Comparison of ENCODE assay signal across 23 mouse cellular contexts in the genomic region with DNA sequence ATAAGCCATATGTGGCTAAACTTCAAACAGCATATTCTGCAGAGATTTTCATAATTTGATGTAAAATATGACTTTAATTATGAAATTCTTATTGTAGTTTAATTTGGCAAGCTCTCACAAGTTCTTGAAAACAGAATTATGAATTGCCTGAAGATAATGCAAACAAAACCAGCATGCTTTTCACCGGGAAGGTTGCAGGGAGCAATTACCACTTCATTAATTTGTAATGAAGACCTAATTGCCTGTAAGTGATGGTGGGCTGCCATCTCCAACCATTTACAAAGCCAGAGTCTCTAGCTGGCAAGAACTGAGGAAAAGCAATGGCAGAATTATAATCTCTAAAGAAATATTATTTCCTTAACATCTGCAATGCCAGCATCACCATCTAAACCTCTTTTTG.
"Had no signal": no experiment of that assay in that cellular context is flagged by ENCODE, and none has a peak within 500 bp of the region (broad histone marks: within the 10 kb centered on the region; RNA-seq: fewer than 3 reads in every experiment).

No protein-coding gene starts in this region.

- ATAC-seq: forebrain, embryonic 16.5 days; inflammation-experienced regulatory T-cells, adult 6 months; intestine, embryonic 15.5 days; intestine, postnatal 0 days had no signal

- H3K4me2 ChIP-seq: heart, embryonic 12.5 days; hindbrain, embryonic 13.5 days; hindbrain, embryonic 15.5 days; intestine, embryonic 15.5 days; limb, embryonic 12.5 days had no signal

- H3K4me1 ChIP-seq: heart, embryonic 10.5 days; hindbrain, embryonic 15.5 days; intestine, embryonic 15.5 days; limb, embryonic 10.5 days; limb, embryonic 12.5 days had no signal

- DNase-seq: gastrocnemius, adult 2 months; gastrocnemius, postnatal 10 days; gastrocnemius, postnatal 25 days; heart, adult 18-20 months; heart, postnatal 10 days; heart, postnatal 4 days; kidney, adult 18-20 months; kidney, adult 8-10 months; kidney, postnatal 10 days; kidney, postnatal 25 days; kidney, postnatal 4 days had no signal

- H3K4me3 ChIP-seq: gastrocnemius, adult 2 months; heart, embryonic 10.5 days; heart, embryonic 12.5 days; hindbrain, embryonic 13.5 days; hindbrain, embryonic 15.5 days; intestine, embryonic 15.5 days; layer of hippocampus, adult 2 months; left cerebral cortex, adult 2 months; limb, embryonic 10.5 days; limb, embryonic 12.5 days had no signal

- H3K27ac ChIP-seq: gastrocnemius, adult 2 months; heart, embryonic 10.5 days; hindbrain, embryonic 13.5 days; hindbrain, embryonic 15.5 days; intestine, embryonic 15.5 days; layer of hippocampus, adult 2 months; left cerebral cortex, adult 2 months; limb, embryonic 10.5 days; limb, embryonic 12.5 days had no signal

- H3K9ac ChIP-seq: heart, embryonic 12.5 days; hindbrain, embryonic 13.5 days; hindbrain, embryonic 15.5 days; intestine, embryonic 15.5 days; limb, embryonic 12.5 days had no signal

- H3K36me3 ChIP-seq: heart, embryonic 10.5 days; heart, embryonic 12.5 days; hindbrain, embryonic 13.5 days; hindbrain, embryonic 15.5 days; intestine, embryonic 15.5 days; limb, embryonic 10.5 days; limb, embryonic 12.5 days had no signal

- H3K27me3 ChIP-seq: heart, embryonic 12.5 days; hindbrain, embryonic 13.5 days; hindbrain, embryonic 15.5 days; intestine, embryonic 15.5 days; limb, embryonic 12.5 days had no signal

- H3K9me3 ChIP-seq: heart, embryonic 10.5 days; hindbrain, embryonic 13.5 days; hindbrain, embryonic 15.5 days; intestine, embryonic 15.5 days; limb, embryonic 10.5 days; limb, embryonic 12.5 days had no signal
